Mouse (Mus musculus) A20 (cell line): ENCODE data around the gene Olfr1411.

Experiments
- DNase-seq: peaks from one replicate; pipeline ENCODE4 v3.0.0-alpha.2; 2011; ENCODE audit warnings: low read depth, low spot score

Olfr1411 gene

GRCm38 (mm10) chr1:92594111-92594510 lies at the start of gene Olfr1411:
Gene Olfr1411 (plus strand): TSS chr1:92594411.
- DNase-seq, result no peak

- DNase-seq, result no peak
Observed at GRCm38 (mm10) chr1:92545929-92546328, 48.3 kb upstream of the Olfr1411 start.

GRCm38 (mm10) chr1:92571022-92571421 lies 23.2 kb upstream of the Olfr1411 start, which contains the start of gene Olfr1413:
Gene Olfr1413 (plus strand): TSS chr1:92571322.
- no peak for DNase-seq

GRCm38 (mm10) chr1:92585479-92585878 lies 8.7 kb upstream of the Olfr1411 start, which contains the start of gene Olfr1412:
Gene Olfr1412 (plus strand): TSS chr1:92585779.
- no peak for DNase-seq

GRCm38 (mm10) chr1:92596019-92596418 lies 1.8 kb downstream of the Olfr1411 start:
- DNase-seq, result no peak

GRCm38 (mm10) chr1:92605482-92605881 lies 11.3 kb downstream of the Olfr1411 start, which contains the start of gene Olfr1410:
Gene Olfr1410 (plus strand): TSS chr1:92605782.
- DNase-seq, result no peak

- DNase-seq, result no peak
Observed at GRCm38 (mm10) chr1:92607711-92608110, 13.5 kb downstream of the Olfr1411 start.

GRCm38 (mm10) chr1:92611008-92611407 lies 16.8 kb downstream of the Olfr1411 start:
- peak; percentile 67 for DNase-seq

GRCm38 (mm10) chr1:92613175-92613574 lies 19.0 kb downstream of the Olfr1411 start:
- no peak for DNase-seq

- peak; percentile 24 for DNase-seq
Observed at GRCm38 (mm10) chr1:92614516-92614915, 20.3 kb downstream of the Olfr1411 start.

- DNase-seq, result no peak
Observed at GRCm38 (mm10) chr1:92616046-92616445, 21.8 kb downstream of the Olfr1411 start.

- no peak for DNase-seq
Observed at GRCm38 (mm10) chr1:92617488-92617887, 23.3 kb downstream of the Olfr1411 start, which contains the start of gene Olfr12. Gene Olfr12 (plus strand): TSS chr1:92617788.

GRCm38 (mm10) chr1:92618360-92618759 lies 24.1 kb downstream of the Olfr1411 start:
- DNase-seq, result no peak

GRCm38 (mm10) chr1:92628227-92628626 lies 34.0 kb downstream of the Olfr1411 start:
- DNase-seq, result no peak

GRCm38 (mm10) chr1:92632196-92632595 lies 38.0 kb downstream of the Olfr1411 start:
- no peak for DNase-seq

- DNase-seq, result peak; percentile 57
Observed at GRCm38 (mm10) chr1:92632948-92633347, 38.7 kb downstream of the Olfr1411 start.

- no peak for DNase-seq
Observed at GRCm38 (mm10) chr1:92633726-92634125, 39.5 kb downstream of the Olfr1411 start.

- DNase-seq, result no peak
Observed at GRCm38 (mm10) chr1:92634569-92634968, 40.4 kb downstream of the Olfr1411 start.

GRCm38 (mm10) chr1:92634976-92635599 lies 40.9 kb downstream of the Olfr1411 start:
- DNase-seq, result no peak

- DNase-seq, result no peak
Observed at GRCm38 (mm10) chr1:92636015-92636414, 41.8 kb downstream of the Olfr1411 start.

- DNase-seq, result no peak
Observed at GRCm38 (mm10) chr1:92636676-92637075, 42.5 kb downstream of the Olfr1411 start.

- DNase-seq, result no peak
Observed at GRCm38 (mm10) chr1:92637501-92638172, 43.4 kb downstream of the Olfr1411 start.

GRCm38 (mm10) chr1:92638181-92638580 lies 44.0 kb downstream of the Olfr1411 start:
- DNase-seq, result no peak
